Mouse (Mus musculus): ENCODE measurements around the gene Frmpd2.

DNA sequence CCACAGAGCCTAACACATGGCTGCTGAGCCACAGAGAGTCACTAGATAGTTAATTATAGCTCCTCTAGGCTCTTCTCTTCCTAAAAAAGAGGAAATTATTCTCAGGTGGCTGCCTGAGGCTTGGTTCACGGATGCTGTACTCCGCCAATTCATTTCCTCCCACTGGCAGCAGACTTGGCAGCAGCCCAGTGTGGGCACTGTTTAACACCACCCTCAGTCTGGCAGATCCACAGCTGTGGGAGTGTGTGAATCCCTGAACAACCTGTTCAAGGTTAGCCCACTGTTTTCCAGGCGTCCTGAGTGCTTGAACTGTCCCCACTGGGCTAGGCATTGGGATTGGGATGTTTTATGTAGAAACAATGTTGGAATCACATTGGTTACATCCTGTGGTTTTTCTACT, 50.0 kb downstream of the Frmpd2 start:
- TF ChIP-seq CTCF (IDR thresholded peaks at IDR 0.05; ENCODE audit: borderline replicate concordance, control insufficient read depth, extremely low read depth, insufficient read depth, low read length, poor library complexity) (no peak), POLR2A (IDR thresholded peaks at IDR 0.05; ENCODE audit: control insufficient read depth, extremely low read depth, insufficient read depth, low read length, poor library complexity) (no peak)

Measured in thymus, adult 2 months (tissue).